Mouse (Mus musculus): ENCODE results near the gene Zmiz1.

- TF ChIP-seq CTCF (IDR thresholded peaks at IDR 0.05; ENCODE audit: borderline replicate concordance, insufficient read depth, low read depth, low read length) (no peak), POLR2A (IDR thresholded peaks at IDR 0.05; ENCODE audit: borderline replicate concordance, insufficient read depth, low read length) (no peak)
Measured at GRCm38 (mm10) chr14:25487470-25487955, 28.5 kb downstream of the Zmiz1 start.

All from cerebellum, adult 2 months (tissue).